Mouse (Mus musculus) left cerebral cortex, postnatal 36 days (tissue): ENCODE data around the gene Sh3d21. TPM values are rescaled to one million over a fixed set of nuclear protein-coding genes. Genes with fewer than 3 reads are reported as not detected.

Source experiments
- DNase-seq, 2 experiments: peaks; one replicate each; pipeline ENCODE4 v3.0.0; 2021 to 2022; ENCODE audit warnings: low spot score in 2 of 2, mixed read lengths in 1 of 2
- intact Hi-C: fragments of 180-260 bp; cut with DNase I; formaldehyde crosslinking; loops from one replicate; pipeline ENCODE4 v1.15.1; 2025
- total RNA-seq, 2 experiments: library from RNA; stranded (reverse); gene quantifications; 2 replicates each; pipeline ENCODE4 v1.2.3; 2021

The Sh3d21 gene
- total RNA-seq, 2 experiments from 2014 or later = 0.76 to 0.77 TPM

- intact Hi-C loops = loop anchor here (2.0 kb wide), 1 partner anchor 29 kb away; no protein-coding TSS in a partner anchor
- no peak for DNase-seq
Measured at GRCm38 (mm10) chr4:126115871-126116521, 47.3 kb downstream of the Sh3d21 start.

- no peak for DNase-seq
- intact Hi-C loops = loop anchor here (2.0 kb wide), 1 partner anchor 29 kb away; no protein-coding TSS in a partner anchor
Measured at GRCm38 (mm10) chr4:126115411-126115810, 47.9 kb downstream of the Sh3d21 start.

GRCm38 (mm10) chr4:126113943-126114342 is 49.3 kb downstream of the Sh3d21 start:
- DNase-seq = no peak
- intact Hi-C loops = loop anchor here (2.0 kb wide), 1 partner anchor 27 kb away; no protein-coding TSS in a partner anchor

GRCm38 (mm10) chr4:126113243-126113642 is 50.0 kb downstream of the Sh3d21 start:
- no peak for DNase-seq
- intact Hi-C loops = no loop called here

DNA sequence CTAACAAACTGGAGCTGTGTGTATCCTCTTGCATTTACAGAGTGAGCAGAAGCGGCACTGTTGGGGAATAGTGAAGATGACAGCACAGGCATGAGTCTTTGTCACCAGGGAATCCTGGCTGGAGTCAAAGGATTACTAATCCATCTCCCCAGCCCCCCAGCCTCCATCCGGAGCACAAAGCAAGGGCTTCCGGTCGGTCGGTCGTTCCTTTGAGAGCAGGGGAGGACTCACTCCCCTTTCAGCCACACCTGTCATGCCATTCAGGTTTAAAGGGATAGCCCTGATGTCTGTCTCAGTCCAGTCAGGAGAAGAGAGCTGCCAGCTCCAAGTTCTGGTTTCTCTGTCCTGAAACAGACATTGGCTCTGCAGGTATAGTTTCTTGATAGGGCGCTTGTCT is 52.1 kb downstream of the Sh3d21 start:
- intact Hi-C loops = no loop called here
- no peak for DNase-seq

GRCm38 (mm10) chr4:126110374-126111152 is 52.7 kb downstream of the Sh3d21 start:
- intact Hi-C loops = no loop called here
- peak; percentile 85 for DNase-seq

- intact Hi-C loops = no loop called here
- no peak for DNase-seq
Measured at GRCm38 (mm10) chr4:126109613-126110373, 53.5 kb downstream of the Sh3d21 start.

DNA sequence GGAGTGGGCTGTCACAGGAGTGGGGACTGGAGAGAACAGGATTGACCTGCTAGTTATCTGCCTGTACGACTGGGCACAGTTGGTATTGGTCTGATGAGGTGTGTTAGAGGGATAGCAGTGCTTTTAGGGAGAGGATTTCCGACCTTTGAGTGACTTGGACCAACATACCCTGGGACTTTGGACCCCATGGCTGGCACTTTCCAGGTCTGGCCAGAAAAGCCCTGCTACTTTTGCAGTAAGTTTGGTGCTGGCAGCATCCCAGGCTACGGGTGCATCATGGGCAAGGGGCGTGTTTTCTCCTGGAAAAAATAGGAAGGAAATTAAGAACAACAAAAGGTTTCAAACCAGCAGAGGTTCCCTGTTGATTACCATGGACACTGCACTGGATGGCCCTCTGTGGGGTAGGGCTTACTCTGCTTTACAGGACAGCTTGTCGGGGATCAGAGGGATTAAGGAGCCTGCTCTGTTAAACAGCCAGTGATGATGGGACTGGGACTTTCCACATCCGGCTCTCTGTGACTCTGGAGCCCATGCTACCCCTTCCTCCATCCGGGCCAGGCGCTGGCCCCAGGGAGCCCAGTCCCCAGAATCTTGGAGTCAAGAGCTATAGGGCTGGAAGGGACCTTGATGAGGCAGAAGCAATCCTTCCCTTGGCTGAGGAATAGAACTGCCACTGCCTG is 55.1 kb downstream of the Sh3d21 start:
- intact Hi-C loops = no loop called here
- DNase-seq = no peak

DNA sequence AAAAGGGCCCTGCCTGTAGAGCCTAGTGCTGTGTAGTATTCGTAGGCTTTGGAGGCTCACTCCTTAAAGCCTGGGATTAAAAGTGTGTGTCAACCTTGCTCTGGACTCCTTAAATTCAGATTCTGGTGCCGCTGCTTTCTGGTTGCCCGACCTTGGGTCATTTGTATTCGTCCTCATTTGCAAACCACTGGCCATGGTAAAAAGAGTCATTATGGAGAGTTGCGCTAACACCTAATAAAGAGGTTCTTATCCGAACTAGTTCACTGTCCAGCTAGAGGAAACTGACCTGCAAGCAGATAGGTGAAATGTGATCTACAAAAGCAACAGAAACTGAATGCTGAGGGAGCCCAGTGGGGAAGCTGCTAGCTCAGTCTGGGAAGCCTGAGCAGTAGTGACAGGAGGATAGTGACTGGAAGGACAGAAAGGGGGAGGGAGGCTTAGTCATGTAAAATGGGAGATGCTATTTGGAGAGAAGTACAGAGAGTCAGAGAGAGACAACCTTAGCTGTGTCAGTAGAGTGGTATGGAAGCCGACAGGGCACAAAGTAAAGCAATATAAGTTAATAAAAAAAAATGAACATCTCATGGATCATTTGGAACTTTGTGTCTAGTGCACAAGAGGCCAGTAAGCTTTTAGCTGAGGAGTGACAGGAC is 58.0 kb downstream of the Sh3d21 start:
- no peak for DNase-seq
- intact Hi-C loops = no loop called here

DNA sequence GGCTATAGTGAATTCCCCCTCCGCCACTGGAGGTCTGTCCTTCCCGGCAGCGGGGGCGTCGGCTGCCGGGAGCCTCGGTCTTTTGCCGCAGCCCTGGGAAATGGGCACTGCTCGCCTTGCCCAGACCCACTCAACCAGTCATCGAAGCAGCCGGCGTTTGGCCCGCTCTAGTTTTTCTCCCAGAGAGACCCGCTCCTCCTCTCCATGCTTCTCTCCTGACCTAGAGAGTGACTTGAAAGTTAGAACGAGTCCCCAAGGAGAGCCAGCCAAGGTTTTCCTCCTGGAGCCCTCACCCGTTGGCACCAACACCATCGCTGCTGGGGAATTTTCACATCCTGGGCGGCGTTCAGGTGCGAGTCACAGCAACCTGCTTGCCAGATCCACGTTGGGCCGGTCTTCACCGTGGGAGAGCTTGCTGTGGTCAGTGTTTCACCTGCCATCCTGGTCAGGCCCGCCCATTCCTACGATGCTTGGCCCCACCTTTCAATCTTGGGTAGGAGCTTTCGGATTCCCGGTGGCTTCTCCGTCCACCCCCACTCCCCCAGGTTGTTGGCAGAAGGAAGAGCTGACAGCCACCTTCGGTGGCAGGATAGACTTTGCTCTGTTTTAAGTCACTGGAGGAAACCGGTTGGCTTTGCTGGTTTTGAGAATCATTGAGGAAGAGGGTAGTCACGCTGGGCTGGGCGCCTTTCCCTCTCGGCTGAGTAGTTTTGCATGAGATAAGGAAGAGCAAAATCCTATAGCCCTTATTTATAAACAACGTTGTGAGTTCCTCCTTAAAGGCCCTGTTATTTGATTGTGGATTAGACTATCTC is 58.8 kb downstream of the Sh3d21 start:
- DNase-seq = peak; percentile 31 to 48
- intact Hi-C loops = no loop called here

DNA sequence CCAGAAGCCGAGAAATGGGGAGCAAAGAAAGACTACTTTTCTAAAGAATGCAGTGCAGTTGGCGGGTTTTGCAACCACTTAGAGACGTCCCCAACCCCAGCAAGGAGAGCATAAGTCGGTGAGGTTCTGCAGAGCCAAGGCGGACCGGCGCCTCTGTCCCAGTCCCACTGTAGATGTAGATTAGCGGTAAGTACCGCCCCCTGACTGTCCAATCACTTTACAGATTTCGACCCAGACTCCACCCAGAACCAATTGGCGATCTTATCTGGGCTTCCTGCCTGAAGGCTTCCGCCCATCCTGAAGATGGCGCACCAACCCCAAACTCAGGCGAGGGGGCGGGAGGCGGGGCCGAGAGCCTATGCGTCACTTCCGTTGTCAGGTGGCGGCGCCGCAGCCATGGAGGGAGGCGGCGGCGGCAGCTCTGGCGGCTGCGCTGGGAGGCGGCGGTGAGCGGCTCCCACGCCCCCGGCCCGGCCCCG is 59.7 kb downstream of the Sh3d21 start, which contains the start of gene Stk40:
TSS of gene Stk40 (plus strand) at position 368 of the 479 bp plus-strand sequence.
- DNase-seq = peak; percentile 93 to 94
- intact Hi-C loops = no loop called here

DNA sequence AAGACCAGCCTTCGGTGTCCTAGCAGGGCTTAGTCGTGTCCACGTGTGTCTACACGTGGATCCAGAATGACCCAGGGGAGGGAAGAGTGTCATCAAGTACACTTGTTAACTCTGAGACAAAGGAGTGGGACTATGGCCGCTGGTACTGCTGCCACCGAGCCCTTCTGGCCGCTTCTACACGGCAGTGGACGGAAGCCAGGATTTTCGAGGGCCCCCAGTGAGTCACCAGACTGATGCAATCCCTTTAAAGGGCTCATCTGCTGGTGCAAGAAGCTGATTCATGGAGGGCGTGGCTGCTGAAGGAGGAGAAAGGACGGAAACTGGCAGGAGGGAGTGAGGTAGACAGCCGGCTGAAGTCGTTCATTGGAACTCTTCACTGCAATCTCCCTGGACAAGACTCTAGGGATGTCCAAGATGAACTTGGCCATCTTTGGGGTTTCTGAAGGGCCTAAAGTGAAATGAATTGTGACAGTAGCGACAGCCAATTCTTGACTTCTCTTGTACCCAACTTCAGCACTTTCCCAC is 60.2 kb downstream of the Sh3d21 start:
- peak; percentile 84 to 86 for DNase-seq
- intact Hi-C loops = no loop called here

GRCm38 (mm10) chr4:126102061-126102841 is 61.0 kb downstream of the Sh3d21 start:
- DNase-seq = peak; percentile 51
- intact Hi-C loops = no loop called here

DNA sequence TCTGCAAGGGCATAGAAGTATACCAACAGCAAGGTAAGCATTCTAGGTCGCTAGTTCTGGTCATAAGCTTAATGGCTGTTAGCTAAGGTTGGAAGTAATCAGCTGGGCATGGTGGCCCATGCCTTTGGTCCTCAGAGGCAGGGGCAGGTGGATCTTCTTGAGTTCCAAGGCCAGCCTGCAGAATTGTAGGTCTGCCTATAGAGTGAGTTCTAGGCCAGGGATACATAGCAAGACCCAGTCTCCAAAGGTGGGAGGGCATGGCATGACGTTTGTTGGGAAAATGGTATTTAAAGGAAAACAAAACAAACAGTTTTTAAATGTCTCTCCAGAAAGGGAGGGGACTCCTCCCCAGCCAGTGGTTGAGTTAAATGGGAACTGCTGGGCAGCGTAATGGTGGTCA is 62.5 kb downstream of the Sh3d21 start:
- DNase-seq = no peak
- intact Hi-C loops = no loop called here
